Comparison of ENCODE assay signal across 9 mouse cellular contexts in genomic region chr11:98412273-98412796, GRCm38 (mm10). TPM values are rescaled to one million over a fixed set of nuclear protein-coding genes. Genes with fewer than 3 reads are reported as not detected.
DNase-seq lines count a peak whose midpoint lies in the region; ATAC-seq lines count a peak whose summit lies in the region.
"Had no signal": no experiment of that assay in that cellular context is flagged by ENCODE, and none has a peak within 500 bp of the region (broad histone marks: within the 10 kb centered on the region; RNA-seq: fewer than 3 reads in every experiment).

Erbb2 (plus strand) TSS chr11:98412470.

- peaks cover 14% of the 10 kb centered on the region; the same call in 1 of the 2 replicates for H3K27me3 ChIP-seq in forebrain, embryonic 14.5 days (replicated peaks; ENCODE audit: control insufficient read depth, insufficient read depth, low read length)
- peaks cover 16% of the 10 kb centered on the region for H3K27me3 ChIP-seq in limb, embryonic 12.5 days
- peaks cover 25% of the 10 kb centered on the region for H3K27me3 ChIP-seq in midbrain, embryonic 16.5 days (ENCODE audit: control insufficient read depth, insufficient read depth, low read depth, low read length)

- under 1% methylated on average over 44 of the region's 49 CpGs for WGBS in forebrain, embryonic 14.5 days
- under 1% methylated on average over 48 of the region's 49 CpGs for WGBS in limb, embryonic 12.5 days
- under 1% methylated on average over 44 of the region's 49 CpGs for WGBS in midbrain, embryonic 16.5 days

- ATAC-seq in forebrain, embryonic 14.5 days: peak; percentile 84
- peak; percentile 52; the same call in 1 of the 2 replicates for ATAC-seq in limb, embryonic 12.5 days (ENCODE audit: insufficient number of reproducible peaks, insufficient read depth, low FRiP score, low TSS enrichment, low read depth)
- ATAC-seq in midbrain, embryonic 16.5 days: peak; percentile 61

- H3K27ac ChIP-seq in forebrain, embryonic 14.5 days (ENCODE audit: low read depth, low read length): peak within 1 kb of the TSS; percentile 77
- peak within 1 kb of the TSS; percentile 97 for H3K27ac ChIP-seq in limb, embryonic 12.5 days
- peak within 1 kb of the TSS; percentile 68 for H3K27ac ChIP-seq in midbrain, embryonic 16.5 days (ENCODE audit: low read length)

- H3K9ac ChIP-seq in forebrain, embryonic 14.5 days (ENCODE audit: low read length): peak within 1 kb of the TSS; percentile 77
- H3K9ac ChIP-seq in limb, embryonic 12.5 days (replicated peaks): peak within 1 kb of the TSS; percentile 96
- H3K9ac ChIP-seq in midbrain, embryonic 16.5 days (ENCODE audit: low read depth, low read length): peak within 1 kb of the TSS; percentile 64

- no peaks in the 10 kb centered on the region for H3K9me3 ChIP-seq in forebrain, embryonic 14.5 days (replicated peaks; ENCODE audit: control insufficient read depth, low read length)
- H3K9me3 ChIP-seq in limb, embryonic 12.5 days: no peaks in the 10 kb centered on the region
- no peaks in the 10 kb centered on the region for H3K9me3 ChIP-seq in midbrain, embryonic 16.5 days (replicated peaks; ENCODE audit: control insufficient read depth, low read length, poor library complexity, severe bottlenecking)

- H3K4me3 ChIP-seq in forebrain, embryonic 14.5 days (ENCODE audit: low read depth, low read length): peak within 1 kb of the TSS; percentile 60
- H3K4me3 ChIP-seq in limb, embryonic 12.5 days (replicated peaks): peak within 1 kb of the TSS; percentile 95
- peak within 1 kb of the TSS; percentile 55 for H3K4me3 ChIP-seq in midbrain, embryonic 16.5 days (ENCODE audit: low read depth, low read length)

- peak; percentile 13 to 29 for DNase-seq in B cell, adult 2 months
- peak; percentile 69 for DNase-seq in adipocyte (ENCODE audit: low spot score)
- DNase-seq in forebrain, embryonic 14.5 days (ENCODE audit: low spot score): peak; percentile 78
- DNase-seq in heart, postnatal 4 days: peak; percentile 78
- peak; percentile 67 to 76 for DNase-seq in urinary bladder, postnatal 36 days (ENCODE audit: low spot score in 2 of 2)
- DNase-seq in cerebellum, adult 8-10 months: no peak

- H3K4me1 ChIP-seq in forebrain, embryonic 14.5 days (ENCODE audit: control insufficient read depth, insufficient read depth, low read length): peaks cover 7% of the 10 kb centered on the region
- peaks cover 43% of the 10 kb centered on the region for H3K4me1 ChIP-seq in limb, embryonic 12.5 days (replicated peaks)
- peaks cover 20% of the 10 kb centered on the region for H3K4me1 ChIP-seq in midbrain, embryonic 16.5 days (ENCODE audit: control insufficient read depth, insufficient read depth, low read length)

- H3K36me3 ChIP-seq in forebrain, embryonic 14.5 days (ENCODE audit: control insufficient read depth, insufficient read depth, low read length): no peaks in the 10 kb centered on the region
- H3K36me3 ChIP-seq in limb, embryonic 12.5 days: no peaks in the 10 kb centered on the region; the same call in 1 of the 2 replicates
- H3K36me3 ChIP-seq in midbrain, embryonic 16.5 days (ENCODE audit: control insufficient read depth, insufficient read depth, low read length): no peaks in the 10 kb centered on the region

- peak within 1 kb of the TSS; percentile 99 for H3K4me2 ChIP-seq in forebrain, embryonic 14.5 days (ENCODE audit: low read length)
- peak within 1 kb of the TSS; percentile 73 for H3K4me2 ChIP-seq in limb, embryonic 12.5 days
- peak within 1 kb of the TSS; percentile 96 for H3K4me2 ChIP-seq in midbrain, embryonic 16.5 days (ENCODE audit: low read length)

RNA-seq across cellular contexts. Expression of gene Erbb2, which starts in this region (rescaled TPM):
- 5.6 and 5.9 TPM in 2 replicates for polyA plus RNA-seq in forebrain, embryonic 14.5 days (2014; fragmentation: Nextera tagmentation; extraction: Ambion mirVana)
- 10 to 100 TPM; 24.1 to 27.0 TPM for total RNA-seq in heart, postnatal 4 days (2021)
- polyA plus RNA-seq in limb, embryonic 12.5 days (2016; fragmentation: Nextera tagmentation; extraction: Ambion mirVana): 40.8 and 45.7 TPM in 2 replicates
- 5.2 and 5.7 TPM in 2 replicates for polyA plus RNA-seq in midbrain, embryonic 16.5 days (2015; fragmentation: Nextera tagmentation; extraction: Ambion mirVana)
- total RNA-seq: common myeloid progenitor, adult 5-6 weeks had no signal
